Mouse (Mus musculus): ENCODE measurements at regions not wholly inside any gene's neighbourhood (a gene's known extent, or its start where the extent isn't known, plus 50 kb on each side); places are given as distances from the start of the nearest gene placed in this dataset.
A peak's percentile ranks its signal among the peaks of the same experiment; 100 is the strongest.

GRCm38 (mm10) chr17:67569865-67570264, 62.7 kb downstream of the Lrrc30 start:
- no peak for DNase-seq

GRCm38 (mm10) chr17:67566216-67566615, 66.3 kb downstream of the Lrrc30 start:
- peak; percentile 35 to 43 for DNase-seq

- DNase-seq: peak; percentile 13 to 47
Measured at GRCm38 (mm10) chr17:67565746-67566145, 66.8 kb downstream of the Lrrc30 start.

GRCm38 (mm10) chr17:67564845-67565244, 67.7 kb downstream of the Lrrc30 start:
- peak; percentile 41 to 43 for DNase-seq

GRCm38 (mm10) chr17:67563036-67563435, 69.5 kb downstream of the Lrrc30 start:
- DNase-seq: no peak

GRCm38 (mm10) chr17:67561802-67562201, 70.7 kb downstream of the Lrrc30 start:
- peak; percentile 45 to 53 for DNase-seq

- peak in 1 of 2 experiments; percentile 17 for DNase-seq
Measured at GRCm38 (mm10) chr17:67557351-67557870, 75.1 kb downstream of the Lrrc30 start.

GRCm38 (mm10) chr17:67552581-67553139, 79.9 kb downstream of the Lrrc30 start:
- DNase-seq: no peak

- no peak for DNase-seq
Measured at GRCm38 (mm10) chr17:67548966-67549700, 83.4 kb downstream of the Lrrc30 start.

GRCm38 (mm10) chr17:67544410-67544809, 88.1 kb downstream of the Lrrc30 start:
- DNase-seq: no peak

- DNase-seq: no peak
Measured at GRCm38 (mm10) chr17:67532331-67532730, 100.2 kb downstream of the Lrrc30 start.

- DNase-seq: no peak
Measured at GRCm38 (mm10) chr17:67520848-67521411, 111.6 kb downstream of the Lrrc30 start.

GRCm38 (mm10) chr17:67515601-67516147, 116.8 kb downstream of the Lrrc30 start:
- no peak for DNase-seq

GRCm38 (mm10) chr17:67514387-67515241, 117.9 kb downstream of the Lrrc30 start:
- no peak for DNase-seq

GRCm38 (mm10) chr17:67512699-67513450, 119.6 kb downstream of the Lrrc30 start:
- DNase-seq: peak; percentile 69 to 82

- DNase-seq: no peak
Measured at GRCm38 (mm10) chr17:67512008-67512407, 120.5 kb downstream of the Lrrc30 start.

- DNase-seq: no peak
Measured at GRCm38 (mm10) chr17:67509921-67510320, 122.6 kb downstream of the Lrrc30 start.

GRCm38 (mm10) chr17:67509091-67509618, 123.4 kb downstream of the Lrrc30 start:
- DNase-seq: no peak

- DNase-seq: no peak
Measured at GRCm38 (mm10) chr17:67508353-67508752, 124.2 kb downstream of the Lrrc30 start.

GRCm38 (mm10) chr17:67506466-67506865, 126.1 kb downstream of the Lrrc30 start:
- DNase-seq: no peak

GRCm38 (mm10) chr17:67504502-67505033, 128.0 kb downstream of the Lrrc30 start:
- no peak for DNase-seq

Measured in kidney, adult 8-10 months (tissue).